Mouse (Mus musculus) lung, embryonic 14.5 days (tissue): Measurements from ENCODE around the gene Slc1a4. TPM values are rescaled to one million over a fixed set of nuclear protein-coding genes. Genes with fewer than 3 reads are reported as not detected.

ENCODE experiments used
- ATAC-seq: fragments of 200-750 bp; cut with Nextera tagmentation; 2 replicates; pipeline ENCODE4 v1.8.0; 2017; ENCODE audit warnings: mild to moderate bottlenecking, moderate TSS enrichment, moderate library complexity; ENCODE audit not compliant: insufficient read depth
- DNase-seq: peaks from one replicate; pipeline ENCODE4 v3.0.0-alpha.2; 2015
- H3K27ac ChIP-seq: fragments of 300-500 bp; sonication (generic); 2 replicates; pipeline ENCODE4 v1.5.1; 2014; ENCODE audit warnings: low read depth, mild to moderate bottlenecking, moderate library complexity
- H3K27me3 ChIP-seq: fragments of 300-500 bp; sonication (generic); 2 replicates; pipeline ENCODE4 v1.6.1; 2014; ENCODE audit warnings: low read length, control low read depth; ENCODE audit not compliant: insufficient read depth
- H3K36me3 ChIP-seq: fragments of 300-500 bp; sonication (generic); 2 replicates; pipeline ENCODE4 v1.6.1; 2014; ENCODE audit warnings: control low read depth; ENCODE audit not compliant: insufficient read depth
- H3K4me1 ChIP-seq: fragments of 300-500 bp; sonication (generic); 2 replicates; pipeline ENCODE4 v1.6.1; 2014; ENCODE audit warnings: antibody characterized with exemption, control low read depth; ENCODE audit not compliant: insufficient read depth
- H3K4me2 ChIP-seq: fragments of 300-500 bp; sonication (generic); 2 replicates; pipeline ENCODE4 v1.6.1; 2014; ENCODE audit warnings: mild to moderate bottlenecking
- H3K4me3 ChIP-seq: fragments of 300-500 bp; sonication (generic); 2 replicates; pipeline ENCODE4 v1.5.1; 2014; ENCODE audit warnings: low read depth, low read length
- H3K9ac ChIP-seq: fragments of 300-500 bp; sonication (generic); 2 replicates; pipeline ENCODE4 v1.6.1; 2014
- H3K9me3 ChIP-seq: fragments of 300-500 bp; sonication (generic); 2 replicates; pipeline ENCODE4 v1.6.1; 2016; ENCODE audit warnings: low read depth, low read length, control low read depth
- CTCF ChIP-seq: IDR thresholded peaks from 2 replicates; pipeline ENCODE4 v1.5.1; 2016; ENCODE audit warnings: antibody characterized with exemption, low read depth
- WGBS: fragments of 180-500 bp; shearing (Covaris S2); extraction: QIAGEN DNeasy Blood & Tissue Kit; methylation state at CpG from one replicate; pipeline ENCODE4 v1.1.7; 2014; 5-methylcytosine and 5-hydroxymethylcytosine counted together
- polyA plus RNA-seq: library from polyadenylated mRNA; unstranded; fragments of >200 nt; fragmentation: Nextera tagmentation; extraction: Ambion mirVana; gene quantifications from 2 replicates; pipeline ENCODE4 v1.2.1, GENCODE M21; 2014

Gene Slc1a4
- polyA plus RNA-seq, 1 experiment from 2014 or later, result 24.6 TPM

- H3K9me3 ChIP-seq, result no peaks in the 10 kb centered on the region
- ATAC-seq (no peak), DNase-seq (no peak)
- no peak overlapping the region for H3K4me2 ChIP-seq
- H3K4me3 ChIP-seq, result no peak overlapping the region
- H3K27me3 ChIP-seq, result no peaks in the 10 kb centered on the region
- no peaks in the 10 kb centered on the region for H3K36me3 ChIP-seq
- 32% methylated on average over 1 of the region's 1 CpGs for WGBS
- TF ChIP-seq CTCF, result no peak
- peaks cover 5% of the 10 kb centered on the region; the same call in 1 of the 2 replicates for H3K4me1 ChIP-seq
- H3K9ac ChIP-seq, result no peak overlapping the region
- no peak overlapping the region for H3K27ac ChIP-seq
These were observed 1.8 kb upstream of the Slc1a4 start for GRCm38 (mm10) chr11:20334301-20334700.

DNA sequence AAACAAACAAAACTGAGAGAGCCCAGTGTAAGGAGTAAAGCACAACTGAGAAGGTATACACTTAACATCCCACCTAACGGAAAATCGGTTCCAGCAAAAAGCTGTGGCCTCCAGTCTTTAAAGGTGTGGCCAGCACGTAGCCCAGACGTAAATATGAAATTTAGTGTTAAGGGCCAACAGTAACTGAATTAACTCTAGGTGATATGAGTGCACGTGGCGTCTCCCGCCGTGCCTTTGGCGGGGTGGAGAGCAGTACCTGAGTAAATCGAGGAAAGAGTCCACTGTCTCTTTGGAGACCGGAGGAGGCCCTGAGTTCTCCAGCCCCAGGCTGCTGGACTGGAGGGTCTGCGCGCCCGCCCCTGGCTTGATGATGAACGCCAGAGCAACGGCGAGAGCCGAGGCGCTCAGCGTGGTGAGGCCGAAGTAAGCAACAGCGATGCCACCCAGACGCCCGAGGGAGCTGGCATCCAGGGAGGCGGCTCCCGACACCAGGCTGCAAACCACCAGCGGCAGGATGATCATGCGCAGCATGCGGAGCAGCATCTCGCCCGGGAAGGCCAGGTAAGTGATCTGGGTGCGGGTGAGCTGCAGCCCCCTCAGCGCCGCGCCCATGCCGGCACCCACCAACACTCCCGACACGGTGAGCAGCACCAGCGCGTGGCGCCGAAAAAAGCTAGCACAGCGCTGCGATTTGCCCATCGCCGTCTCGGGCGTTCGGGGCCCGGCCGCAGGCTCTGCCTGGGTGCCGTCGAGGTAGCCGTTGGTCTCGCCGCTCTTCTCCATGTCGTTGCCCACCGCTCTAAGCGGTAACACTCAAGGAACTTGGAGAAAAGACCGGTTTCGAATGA is 599 bp downstream of the Slc1a4 start:
- Histone ChIP-seq H3K4me2 (peak overlapping the region; percentile 96), H3K36me3 (no peaks in the 10 kb centered on the region), H3K27me3 (no peaks in the 10 kb centered on the region), H3K4me3 (peak overlapping the region; percentile 61), H3K9me3 (no peaks in the 10 kb centered on the region), H3K9ac (peak overlapping the region; percentile 78), H3K4me1 (peaks cover 5% of the 10 kb centered on the region; the same call in 1 of the 2 replicates), H3K27ac (peak overlapping the region; percentile 91)
- TF ChIP-seq CTCF, result no peak
- 1% methylated on average over 61 of the region's 61 CpGs for WGBS
- ATAC-seq (peak; percentile 0; the same call in 1 of the 2 replicates), DNase-seq (peak; percentile 57)

DNA sequence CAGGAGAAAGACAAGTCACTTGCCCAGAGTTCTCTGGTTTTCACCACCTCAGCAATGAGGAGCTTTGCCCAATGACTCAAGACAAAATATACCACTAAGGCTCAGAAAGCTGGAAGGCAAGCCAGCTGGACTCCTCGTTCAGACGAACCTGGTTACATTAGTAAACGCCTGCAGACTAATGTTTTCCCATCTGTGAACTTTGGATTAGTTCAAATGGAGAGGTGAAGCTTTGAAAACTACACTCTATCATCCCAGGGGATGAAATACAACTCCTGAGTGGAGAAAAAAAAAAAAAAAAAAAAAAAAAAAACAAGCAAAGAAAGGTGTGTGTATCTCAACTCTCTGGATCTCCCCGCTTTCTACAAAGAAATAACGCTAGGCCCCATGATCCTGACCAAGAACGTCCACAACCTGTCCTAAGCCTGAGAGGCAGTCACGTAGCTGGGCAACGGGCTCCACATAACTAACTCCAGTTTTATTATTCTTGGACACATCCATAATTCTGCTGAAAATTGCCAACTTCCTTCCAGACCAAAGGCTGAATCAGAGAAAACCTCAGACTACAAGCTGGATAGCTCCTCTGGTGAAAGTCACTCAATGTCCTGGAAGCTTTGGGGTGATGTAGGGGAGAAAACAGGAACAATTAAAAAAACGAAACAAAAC is 1.4 kb downstream of the Slc1a4 start:
- DNase-seq, result peak; percentile 54
- WGBS, result 27% methylated on average over 9 of the region's 9 CpGs
- TF ChIP-seq CTCF, result no peak
- Histone ChIP-seq H3K9ac (peak overlapping the region; percentile 78), H3K4me2 (peak overlapping the region; percentile 96), H3K27me3 (no peaks in the 10 kb centered on the region), H3K4me3 (peak overlapping the region; percentile 61), H3K4me1 (peaks cover 5% of the 10 kb centered on the region; the same call in 1 of the 2 replicates), H3K36me3 (no peaks in the 10 kb centered on the region), H3K27ac (peak overlapping the region; percentile 91; the same call in 1 of the 2 replicates), H3K9me3 (no peaks in the 10 kb centered on the region)
- ATAC-seq, result no peak

DNA sequence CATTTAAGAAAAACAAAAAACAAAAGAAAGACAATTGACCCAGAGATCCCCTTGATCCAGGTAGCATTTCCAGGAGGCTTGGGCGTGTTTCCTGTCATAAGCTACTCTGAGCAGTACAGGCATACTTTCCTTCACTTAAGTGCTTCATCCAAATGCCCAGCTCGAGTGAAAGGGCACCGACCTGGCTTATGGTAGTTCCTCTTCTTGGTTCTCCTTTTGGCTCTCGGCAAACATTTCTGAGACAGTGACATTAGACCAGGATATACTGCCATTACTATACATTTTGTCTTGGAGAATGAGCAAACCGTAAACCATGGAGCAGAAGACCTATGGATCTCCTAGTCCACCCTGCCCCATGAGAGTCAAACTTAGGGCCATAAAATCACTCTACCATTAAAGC is 2.8 kb downstream of the Slc1a4 start:
- H3K27me3 ChIP-seq, result no peaks in the 10 kb centered on the region
- peak overlapping the region; percentile 96 for H3K4me2 ChIP-seq
- H3K9me3 ChIP-seq, result no peaks in the 10 kb centered on the region
- no peak for TF ChIP-seq CTCF
- no peaks in the 10 kb centered on the region for H3K36me3 ChIP-seq
- no peak overlapping the region for H3K9ac ChIP-seq
- ATAC-seq (no peak), DNase-seq (no peak)
- no peak overlapping the region for H3K27ac ChIP-seq
- no peak overlapping the region for H3K4me3 ChIP-seq
- 83% methylated on average over 5 of the region's 5 CpGs for WGBS
- peaks cover 5% of the 10 kb centered on the region; the same call in 1 of the 2 replicates for H3K4me1 ChIP-seq

DNA sequence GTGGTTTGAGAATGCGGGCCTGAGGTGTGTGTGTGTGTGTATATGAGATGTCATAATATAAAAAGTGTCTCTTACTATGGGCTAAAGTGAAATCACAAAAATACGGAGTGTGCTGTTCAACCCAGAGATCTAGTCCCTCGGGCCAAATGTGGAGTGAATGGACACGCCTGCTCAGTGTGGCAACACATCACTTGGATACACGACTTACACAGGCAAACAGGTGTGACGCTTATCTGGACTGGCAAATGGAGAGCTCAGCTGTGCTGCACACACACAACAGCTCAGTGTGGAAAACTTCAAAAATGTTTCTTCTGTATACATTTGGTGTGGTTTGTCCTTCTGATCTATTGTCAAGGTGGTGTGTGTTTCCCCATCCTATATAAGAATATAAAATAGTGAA is 3.7 kb downstream of the Slc1a4 start:
- DNase-seq (no peak), ATAC-seq (no peak)
- Histone ChIP-seq H3K27ac (no peak overlapping the region), H3K36me3 (no peaks in the 10 kb centered on the region), H3K27me3 (no peaks in the 10 kb centered on the region), H3K4me3 (no peak overlapping the region), H3K9me3 (no peaks in the 10 kb centered on the region), H3K4me2 (no peak overlapping the region), H3K4me1 (peaks cover 5% of the 10 kb centered on the region; the same call in 1 of the 2 replicates), H3K9ac (no peak overlapping the region)
- WGBS, result 67% methylated on average over 6 of the region's 6 CpGs
- no peak for TF ChIP-seq CTCF

DNA sequence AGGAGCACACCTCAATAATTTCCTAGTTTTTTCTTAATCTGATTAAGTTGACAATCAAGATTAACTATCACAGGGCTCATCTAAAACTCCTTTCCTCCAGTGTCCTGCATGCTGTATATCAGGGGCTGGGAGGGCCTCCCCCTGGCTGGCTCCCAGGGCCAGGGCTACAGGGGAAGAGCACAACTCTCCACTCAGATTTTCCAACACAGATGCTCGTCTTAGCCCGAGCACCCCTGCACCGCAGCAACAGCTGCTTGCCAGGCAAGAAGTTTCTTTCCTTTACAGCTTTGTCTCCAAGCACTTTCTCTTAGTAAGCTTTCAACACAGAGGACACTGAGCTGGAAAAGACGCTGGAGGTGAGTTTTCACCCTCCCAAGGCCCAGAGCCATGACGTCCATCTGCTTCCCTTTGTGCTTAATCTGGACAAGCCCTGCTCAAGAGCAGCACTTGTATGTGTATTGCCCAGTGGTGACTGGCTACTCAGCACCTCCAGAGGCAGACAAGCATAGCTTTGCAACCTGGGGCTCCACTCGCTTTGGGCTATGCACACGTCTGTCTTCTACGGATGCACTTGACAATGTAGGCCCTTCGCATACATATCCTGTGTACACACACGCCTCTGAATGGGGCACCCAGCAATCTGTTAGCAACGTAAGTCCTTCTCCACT is 6.1 kb downstream of the Slc1a4 start:
- peaks cover 5% of the 10 kb centered on the region; the same call in 1 of the 2 replicates for H3K4me1 ChIP-seq
- DNase-seq (peak; percentile 14), ATAC-seq (peak; percentile 47; the same call in 1 of the 2 replicates)
- no peak overlapping the region for H3K4me2 ChIP-seq
- no peaks in the 10 kb centered on the region for H3K36me3 ChIP-seq
- no peak overlapping the region for H3K9ac ChIP-seq
- TF ChIP-seq CTCF, result no peak
- no peaks in the 10 kb centered on the region for H3K9me3 ChIP-seq
- H3K27me3 ChIP-seq, result no peaks in the 10 kb centered on the region
- no peak overlapping the region for H3K4me3 ChIP-seq
- 62% methylated on average over 11 of the region's 11 CpGs for WGBS
- no peak overlapping the region for H3K27ac ChIP-seq
